Mouse (Mus musculus) neural tube, embryonic 11.5 days (tissue): ENCODE measurements around the gene Nav1. TPM values are rescaled to one million over a fixed set of nuclear protein-coding genes. Genes with fewer than 3 reads are reported as not detected.

ENCODE experiments used
- ATAC-seq: fragments of 200-750 bp; cut with Nextera tagmentation; 2 replicates; pipeline ENCODE4 v1.8.0; 2017; ENCODE audit warnings: moderate number of reproducible peaks, mild to moderate bottlenecking, moderate TSS enrichment, moderate library complexity; ENCODE audit not compliant: insufficient read depth, low FRiP score, low TSS enrichment
- DNase-seq: peaks from one replicate; pipeline ENCODE4 v3.0.0-alpha.2; 2015; ENCODE audit warnings: low spot score
- H3K27ac ChIP-seq: fragments of 300-500 bp; sonication (generic); 2 replicates; pipeline ENCODE4 v1.5.1; 2014; ENCODE audit warnings: low read depth, mild to moderate bottlenecking, low read length
- H3K27me3 ChIP-seq: fragments of 300-500 bp; sonication (generic); 2 replicates; pipeline ENCODE4 v1.6.1; 2014; ENCODE audit warnings: mild to moderate bottlenecking, low read length, mixed read lengths; ENCODE audit not compliant: control insufficient read depth, insufficient read depth
- H3K36me3 ChIP-seq: fragments of 300-500 bp; sonication (generic); 2 replicates; pipeline ENCODE4 v1.6.1; 2014; ENCODE audit warnings: mild to moderate bottlenecking, low read length, moderate library complexity, mixed read lengths; ENCODE audit not compliant: control insufficient read depth, insufficient read depth
- H3K4me1 ChIP-seq: fragments of 300-500 bp; sonication (generic); 2 replicates; pipeline ENCODE4 v1.6.1; 2014; ENCODE audit warnings: low read length, mixed read lengths; ENCODE audit not compliant: control insufficient read depth, insufficient read depth
- H3K4me2 ChIP-seq: fragments of 300-500 bp; sonication (generic); 2 replicates; pipeline ENCODE4 v1.6.1; 2014; ENCODE audit warnings: low read depth, mild to moderate bottlenecking, moderate library complexity
- H3K4me3 ChIP-seq: fragments of 300-500 bp; sonication (generic); 2 replicates; pipeline ENCODE4 v1.5.1; 2014; ENCODE audit warnings: low read depth, low read length
- H3K9ac ChIP-seq: fragments of 300-500 bp; sonication (generic); 2 replicates; pipeline ENCODE4 v1.6.1; 2014; ENCODE audit warnings: mild to moderate bottlenecking, low read length
- H3K9me3 ChIP-seq: fragments of 300-500 bp; sonication (generic); 2 replicates; pipeline ENCODE4 v1.6.1; 2016; ENCODE audit warnings: low read length; ENCODE audit not compliant: control insufficient read depth
- WGBS: fragments of 180-500 bp; shearing (Covaris S2); extraction: QIAGEN DNeasy Blood & Tissue Kit; methylation state at CpG from one replicate; pipeline ENCODE4 v1.1.7; 2014; 5-methylcytosine and 5-hydroxymethylcytosine counted together
- polyA plus RNA-seq: library from polyadenylated mRNA; unstranded; fragments of >200 nt; fragmentation: Nextera tagmentation; extraction: Ambion mirVana; gene quantifications from 2 replicates; pipeline ENCODE4 v1.2.1, GENCODE M21; 2014

The Nav1 gene
- polyA plus RNA-seq, 1 experiment from 2014 or later, result 18.1 TPM

DNA sequence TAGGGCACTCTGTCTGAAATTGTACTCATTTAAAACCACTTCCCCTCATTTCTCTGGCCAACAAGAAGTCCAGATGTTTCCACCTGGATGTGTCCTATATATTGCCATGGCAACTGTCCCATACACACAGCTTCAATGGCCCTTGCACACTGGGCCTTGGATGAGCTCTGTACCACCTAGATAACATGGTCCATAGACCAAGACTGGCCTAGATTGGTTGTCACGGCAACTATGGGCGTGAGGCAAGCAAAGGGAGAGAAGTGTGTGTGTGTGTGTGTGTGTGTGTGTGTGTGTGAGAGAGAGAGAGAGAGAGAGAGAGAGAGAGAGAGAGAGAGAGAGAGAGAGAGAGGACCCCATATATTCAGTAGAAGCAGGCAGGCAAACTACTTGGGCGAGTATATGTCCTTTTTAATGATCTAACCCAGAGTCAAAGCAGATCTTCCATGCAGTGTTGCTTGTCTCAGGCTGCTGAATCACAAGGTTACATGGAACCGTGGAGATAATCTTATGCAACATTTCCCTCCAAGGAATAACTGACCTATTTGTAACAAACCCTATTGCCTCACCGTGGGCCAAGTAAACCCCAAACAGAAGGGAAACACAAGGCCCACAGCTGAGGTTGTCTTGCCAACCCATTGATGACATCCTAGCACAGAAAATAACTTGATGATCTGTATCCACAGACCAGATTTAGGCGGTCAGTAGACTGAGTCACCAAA lies 13.4 kb downstream of the Nav1 start:
- Histone ChIP-seq H3K4me1 (peaks cover 7% of the 10 kb centered on the region), H3K4me2 (no peak overlapping the region), H3K9ac (no peak overlapping the region), H3K9me3 (no peaks in the 10 kb centered on the region), H3K36me3 (no peaks in the 10 kb centered on the region), H3K27ac (no peak overlapping the region), H3K4me3 (no peak overlapping the region), H3K27me3 (no peaks in the 10 kb centered on the region)
- ATAC-seq, result no peak
- no peak for DNase-seq
- WGBS, result 81% methylated on average over 6 of the region's 6 CpGs

- WGBS, result 77% methylated on average over 9 of the region's 9 CpGs
- Histone ChIP-seq H3K36me3 (no peaks in the 10 kb centered on the region), H3K4me2 (no peak overlapping the region), H3K4me1 (peaks cover 2% of the 10 kb centered on the region), H3K9ac (no peak overlapping the region), H3K9me3 (no peaks in the 10 kb centered on the region), H3K27me3 (no peaks in the 10 kb centered on the region), H3K4me3 (no peak overlapping the region), H3K27ac (no peak overlapping the region)
- DNase-seq (no peak), ATAC-seq (no peak)
Observed at GRCm38 (mm10) chr1:135590776-135591175, 16.3 kb downstream of the Nav1 start.

- Histone ChIP-seq H3K4me2 (no peak overlapping the region), H3K27ac (no peak overlapping the region), H3K9ac (no peak overlapping the region), H3K36me3 (no peaks in the 10 kb centered on the region), H3K4me1 (peaks cover 12% of the 10 kb centered on the region), H3K4me3 (no peak overlapping the region), H3K9me3 (no peaks in the 10 kb centered on the region), H3K27me3 (no peaks in the 10 kb centered on the region)
- DNase-seq (no peak), ATAC-seq (no peak)
- 68% methylated on average over 3 of the region's 3 CpGs for WGBS
Observed at GRCm38 (mm10) chr1:135588973-135589372, 18.1 kb downstream of the Nav1 start.

- Histone ChIP-seq H3K9ac (no peak overlapping the region), H3K4me3 (no peak overlapping the region), H3K27me3 (no peaks in the 10 kb centered on the region), H3K4me1 (peaks cover 27% of the 10 kb centered on the region), H3K27ac (no peak overlapping the region), H3K4me2 (no peak overlapping the region), H3K36me3 (no peaks in the 10 kb centered on the region), H3K9me3 (no peaks in the 10 kb centered on the region)
- DNase-seq, result no peak
- ATAC-seq, result no peak
Observed at GRCm38 (mm10) chr1:135586903-135587302, 20.2 kb downstream of the Nav1 start.

DNA sequence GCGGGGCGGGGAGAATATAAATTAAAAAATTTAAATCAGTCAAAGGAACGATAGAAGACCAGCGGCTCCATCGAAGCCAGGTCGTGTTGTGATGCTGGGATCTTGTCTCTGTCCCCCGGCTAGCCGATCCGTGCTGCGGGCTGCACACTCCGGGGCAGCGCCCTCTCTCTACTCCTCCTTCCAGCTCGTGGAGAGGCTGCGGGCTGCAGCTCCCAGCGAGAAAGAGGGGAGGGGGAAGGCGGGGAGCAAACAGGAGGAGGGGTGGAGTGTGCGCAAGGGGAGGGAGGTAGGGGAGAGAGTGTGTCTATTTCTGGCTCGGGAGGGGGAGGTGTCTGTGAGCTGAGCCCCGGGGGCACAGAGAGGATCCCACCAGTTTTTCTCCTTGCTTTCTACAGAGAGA lies 21.5 kb downstream of the Nav1 start:
- no peaks in the 10 kb centered on the region for H3K27me3 ChIP-seq
- peaks cover 35% of the 10 kb centered on the region for H3K4me1 ChIP-seq
- H3K4me2 ChIP-seq, result peak overlapping the region; percentile 85
- H3K9ac ChIP-seq, result peak overlapping the region; percentile 62
- H3K27ac ChIP-seq, result peak overlapping the region; percentile 80
- H3K4me3 ChIP-seq, result peak overlapping the region; percentile 57
- ATAC-seq, result peak; percentile 54
- WGBS, result 0% methylated on average over 18 of the region's 19 CpGs
- no peaks in the 10 kb centered on the region for H3K36me3 ChIP-seq
- no peaks in the 10 kb centered on the region for H3K9me3 ChIP-seq
- DNase-seq, result peak; percentile 77

DNA sequence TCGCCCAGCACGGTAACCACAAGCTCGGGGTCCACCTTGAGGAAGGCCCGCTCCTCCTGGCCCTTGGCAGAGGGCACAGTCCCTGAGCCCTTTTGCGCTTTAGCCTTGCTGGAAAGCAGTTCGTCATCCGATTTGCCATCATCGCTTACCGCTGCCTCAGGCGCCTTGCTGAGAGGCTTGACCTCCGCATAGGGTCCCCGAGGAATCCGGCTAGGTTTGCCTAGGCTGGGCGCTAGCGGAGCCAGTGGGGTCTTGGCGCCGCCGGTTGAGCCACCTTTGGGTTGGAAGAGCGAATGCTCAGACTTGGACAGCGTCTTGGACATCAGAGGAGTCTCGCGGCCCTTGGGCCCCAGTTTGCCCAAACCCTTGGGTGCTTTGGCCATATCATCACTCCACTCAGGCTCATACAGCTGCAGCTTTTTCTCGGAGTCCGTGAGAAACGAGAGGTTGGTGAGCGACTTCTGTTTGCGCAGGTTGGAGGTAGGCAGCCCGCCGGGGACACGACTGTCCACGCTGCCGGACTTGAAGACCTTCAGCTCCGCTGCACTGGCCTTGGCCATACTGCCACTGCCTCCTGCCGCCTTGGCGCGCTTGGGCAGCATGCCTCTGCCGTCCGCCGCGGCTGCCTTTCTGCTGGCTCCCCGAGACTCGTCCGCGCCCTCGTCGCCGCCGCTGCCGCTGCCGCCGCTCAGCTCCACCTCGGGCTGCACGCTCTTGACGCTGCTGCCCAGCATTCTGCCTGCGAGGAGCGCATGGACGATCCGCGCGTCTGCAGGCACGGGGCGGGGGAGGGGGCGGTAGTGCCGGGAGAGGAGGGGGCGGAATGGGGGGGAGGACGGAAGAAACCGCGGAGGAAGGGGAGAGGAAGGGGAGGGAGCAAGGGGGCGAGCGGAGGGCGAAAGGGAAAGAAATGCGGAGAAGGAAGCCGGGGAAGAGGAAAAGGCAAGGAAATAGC lies 22.2 kb downstream of the Nav1 start:
- under 1% methylated on average over 66 of the region's 73 CpGs for WGBS
- no peaks in the 10 kb centered on the region for H3K27me3 ChIP-seq
- peak overlapping the region; percentile 85 for H3K4me2 ChIP-seq
- H3K27ac ChIP-seq, result peak overlapping the region; percentile 80
- peak; percentile 78 for DNase-seq
- H3K4me1 ChIP-seq, result peaks cover 42% of the 10 kb centered on the region
- H3K9ac ChIP-seq, result peak overlapping the region; percentile 62
- 0 out of 2 replicates have a peak, but pooled peaks have one; percentile 46 for ATAC-seq
- peak overlapping the region; percentile 57 for H3K4me3 ChIP-seq
- no peaks in the 10 kb centered on the region for H3K36me3 ChIP-seq
- H3K9me3 ChIP-seq, result no peaks in the 10 kb centered on the region

DNA sequence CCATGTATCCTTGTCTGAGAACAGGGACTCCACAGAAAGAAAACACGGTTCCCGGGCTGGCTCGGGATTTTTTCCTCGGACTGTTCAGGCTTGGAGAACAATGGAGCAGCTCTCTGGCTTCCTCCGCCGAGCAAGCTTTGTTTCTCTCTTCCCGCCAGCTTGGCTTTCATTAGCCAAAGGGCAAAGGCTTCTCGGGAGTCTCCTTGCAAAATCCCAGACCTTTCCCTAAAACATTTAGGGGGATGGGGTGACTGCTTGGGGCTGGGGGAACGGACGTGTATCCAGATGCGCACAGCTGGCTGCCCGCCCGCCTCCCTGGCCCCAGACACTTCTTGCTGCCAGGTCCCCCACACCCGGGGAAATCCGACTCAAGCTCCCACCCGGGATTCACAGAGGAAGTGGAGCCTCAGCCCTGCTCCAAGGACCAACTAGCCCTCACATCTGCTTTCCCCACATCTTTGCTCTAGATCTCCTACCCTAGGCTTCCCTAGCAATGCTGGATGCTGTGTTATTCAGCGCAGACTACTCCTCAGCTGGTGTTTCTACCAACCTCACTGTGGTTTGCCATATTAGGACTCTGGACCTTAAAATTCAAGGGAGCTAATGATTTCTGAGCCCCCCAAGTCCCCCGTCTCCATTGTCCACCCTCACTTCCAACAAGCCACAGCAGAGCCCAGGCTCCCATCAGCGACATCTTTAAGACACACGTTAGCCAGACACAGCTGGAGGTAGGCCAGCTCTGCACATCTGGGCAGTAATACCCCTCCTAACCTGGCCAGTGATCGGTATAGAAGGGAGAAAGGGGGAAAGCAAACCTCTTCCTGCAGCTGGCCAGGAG lies 23.2 kb downstream of the Nav1 start:
- Histone ChIP-seq H3K9me3 (no peaks in the 10 kb centered on the region), H3K4me1 (peaks cover 42% of the 10 kb centered on the region), H3K27me3 (no peaks in the 10 kb centered on the region), H3K4me3 (peak overlapping the region; percentile 57), H3K4me2 (peak overlapping the region; percentile 85), H3K9ac (peak overlapping the region; percentile 62), H3K27ac (peak overlapping the region; percentile 40; the same call in 1 of the 2 replicates), H3K36me3 (no peaks in the 10 kb centered on the region)
- ATAC-seq (no peak; the same call in 1 of the 2 replicates), DNase-seq (no peak)
- 2% methylated on average over 21 of the region's 21 CpGs for WGBS

DNA sequence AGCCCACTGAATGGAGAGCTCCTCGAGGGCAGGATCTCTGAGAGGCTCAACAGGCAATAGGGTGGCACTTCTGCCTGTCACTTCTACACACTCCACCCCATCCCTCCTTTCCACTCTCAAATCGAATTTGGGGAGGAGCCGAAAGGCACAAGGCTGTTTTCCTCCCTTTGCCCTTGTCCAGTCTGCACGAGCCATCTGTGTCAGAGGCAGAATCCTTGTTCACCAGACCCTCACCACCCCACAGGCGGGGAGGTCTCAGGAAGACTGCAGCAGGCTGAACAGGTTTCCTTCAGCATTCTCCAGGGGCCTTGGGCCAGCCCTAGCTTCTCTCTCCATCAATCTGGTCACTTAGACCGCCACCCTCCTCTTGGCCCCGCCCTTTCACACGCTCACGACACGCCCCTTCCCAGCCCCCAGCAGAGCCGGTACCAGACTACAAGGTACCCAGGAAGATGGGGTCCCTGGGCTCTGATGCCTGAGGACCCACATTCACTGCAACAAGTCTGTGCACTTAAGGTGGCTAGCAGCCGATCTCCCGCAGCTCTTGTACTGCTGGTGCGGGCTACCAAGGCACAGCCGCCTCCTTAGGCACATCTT lies 23.9 kb downstream of the Nav1 start:
- H3K4me1 ChIP-seq, result peaks cover 48% of the 10 kb centered on the region
- H3K9me3 ChIP-seq, result no peaks in the 10 kb centered on the region
- no peaks in the 10 kb centered on the region for H3K36me3 ChIP-seq
- H3K9ac ChIP-seq, result peak overlapping the region; percentile 62
- H3K27me3 ChIP-seq, result no peaks in the 10 kb centered on the region
- H3K4me3 ChIP-seq, result peak overlapping the region; percentile 57
- WGBS, result 5% methylated on average over 15 of the region's 15 CpGs
- no peak overlapping the region for H3K27ac ChIP-seq
- peak overlapping the region; percentile 85 for H3K4me2 ChIP-seq
- peak; percentile 32 for ATAC-seq
- peak; percentile 78 for DNase-seq
